Mouse (Mus musculus): ENCODE results near the gene Ereg. TPM values are rescaled to one million over a fixed set of nuclear protein-coding genes. Genes with fewer than 3 reads are reported as not detected.

The Ereg gene
- not detected in 4 replicates for total RNA-seq (2023; ENCODE audit: inconsistent age)

DNA sequence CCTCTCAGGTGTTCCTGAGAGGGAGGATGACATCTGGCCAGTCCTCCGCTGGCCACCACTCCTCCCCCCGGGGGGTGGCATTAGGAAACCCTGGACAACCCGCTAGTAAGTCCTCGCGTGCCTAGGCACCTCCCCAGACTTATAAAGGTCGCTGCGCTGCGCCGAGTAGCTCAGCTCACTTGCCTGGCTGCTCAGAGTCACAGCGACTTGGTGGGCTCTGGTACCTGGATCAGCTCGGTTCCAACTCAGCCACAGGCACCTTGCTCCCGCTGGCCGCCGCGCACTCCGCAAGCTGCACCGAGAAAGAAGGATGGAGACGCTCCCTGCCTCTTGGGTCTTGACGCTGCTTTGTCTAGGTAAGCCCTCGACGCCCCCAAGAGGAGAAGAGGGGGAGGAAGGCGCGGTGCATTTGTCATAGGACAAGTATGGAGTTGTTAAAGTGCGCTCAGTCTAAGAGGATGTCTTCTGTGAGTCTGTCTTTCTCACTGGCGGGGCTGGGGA is at the start of gene Ereg:
Gene Ereg, plus strand, starts transcription at position 173 of the 501 bp plus-strand sequence.

DNA sequence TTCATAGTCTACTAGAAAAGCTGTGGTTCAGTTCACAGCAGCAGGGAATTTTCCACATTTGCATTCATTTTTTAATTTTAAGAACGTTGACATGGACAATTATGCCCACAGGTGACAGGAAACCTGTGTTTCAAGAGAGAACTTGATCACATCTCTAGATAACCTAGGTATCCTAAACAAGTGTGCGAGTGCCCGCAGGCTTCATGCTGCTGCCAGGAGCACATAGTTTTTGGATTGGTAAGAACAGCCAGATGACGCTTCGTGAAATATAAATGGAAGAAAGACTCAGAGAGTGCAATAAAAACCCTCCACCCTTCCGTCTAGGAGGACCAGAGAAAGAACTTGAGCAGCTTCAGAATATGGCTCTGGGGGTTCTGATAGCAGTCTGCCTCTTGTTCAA is 47.3 kb upstream of the Ereg start, which contains the start of gene Epgn:
Gene Epgn, plus strand, starts transcription at position 301 of the 400 bp plus-strand sequence.

DNA sequence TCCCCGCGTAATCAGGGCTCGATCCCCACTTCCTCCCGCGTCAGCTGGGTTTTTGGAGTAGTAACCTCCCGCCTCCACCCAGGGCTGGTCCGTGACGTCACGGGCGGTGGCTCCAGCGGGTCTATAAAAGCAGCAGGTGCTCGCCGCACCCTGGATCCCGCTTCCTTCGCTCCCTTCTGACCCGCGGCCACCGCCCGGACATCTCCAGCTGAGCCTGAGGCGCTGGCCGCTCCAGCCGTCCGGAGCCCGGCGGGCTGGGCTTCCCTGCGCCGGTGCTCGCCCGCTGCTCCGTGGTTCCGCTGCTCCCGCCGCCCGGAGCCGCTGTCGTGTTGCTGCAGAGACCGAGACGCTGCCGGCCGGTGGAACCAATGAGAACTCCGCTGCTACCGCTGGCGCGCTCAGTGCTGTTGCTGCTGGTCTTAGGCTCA is 65.0 kb downstream of the Ereg start, which contains the start of gene Areg:
Gene Areg, plus strand, starts transcription at position 154 of the 428 bp plus-strand sequence.

Other genes with a start within 250 kb of the Ereg start
- not detected in 4 replicates for gene Cxcl1, start 183.4 kb upstream of the Ereg start, total RNA-seq (2023; ENCODE audit: inconsistent age)
- 0.48 to 0.67 TPM (median 0.55 TPM) in 3 of 4 replicates, not detected in the other for gene Cxcl2, start 170.8 kb upstream of the Ereg start, total RNA-seq (2023; ENCODE audit: inconsistent age)
- gene Mthfd2l, start 143.5 kb upstream of the Ereg start, total RNA-seq (2023; ENCODE audit: inconsistent age) = 1.5 to 4.2 TPM (median 2.2 TPM) in 4 replicates
- gene Epgn, start 47.2 kb upstream of the Ereg start, total RNA-seq (2023; ENCODE audit: inconsistent age) = not detected in 4 replicates
- 1.1 to 1.7 TPM (median 1.2 TPM) in 4 replicates for gene Areg, start 65.0 kb downstream of the Ereg start, total RNA-seq (2023; ENCODE audit: inconsistent age)

Measured in B cell, adult (primary cell).